Comparison of ENCODE assay signal across 45 mouse cellular contexts in genomic region chr2:181532589-181532988, GRCm38 (mm10). TPM values are rescaled to one million over a fixed set of nuclear protein-coding genes. Genes with fewer than 3 reads are reported as not detected.
"Had no signal": no experiment of that assay in that cellular context is flagged by ENCODE, and none has a peak within 500 bp of the region (broad histone marks: within the 10 kb centered on the region; RNA-seq: fewer than 3 reads in every experiment).

No protein-coding gene starts in this region.

- H3K9me3 ChIP-seq: limb, embryonic 10.5 days; limb, embryonic 15.5 days; liver, embryonic 12.5 days; liver, embryonic 13.5 days; liver, embryonic 15.5 days; midbrain, embryonic 15.5 days had no signal

- H3K27me3 ChIP-seq: limb, embryonic 12.5 days; limb, embryonic 13.5 days; limb, embryonic 15.5 days; liver, embryonic 12.5 days; liver, embryonic 13.5 days; liver, embryonic 15.5 days; lung, embryonic 15.5 days; megakaryocyte, embryonic 14.5 days; midbrain, embryonic 12.5 days; midbrain, embryonic 15.5 days; neural tube, embryonic 12.5 days had no signal

- H3K9ac ChIP-seq: limb, embryonic 12.5 days; limb, embryonic 13.5 days; limb, embryonic 15.5 days; liver, embryonic 12.5 days; liver, embryonic 13.5 days; liver, embryonic 14.5 days; liver, embryonic 15.5 days; liver, postnatal 0 days; lung, embryonic 14.5 days; lung, embryonic 15.5 days; midbrain, embryonic 12.5 days; midbrain, embryonic 15.5 days; neural tube, embryonic 12.5 days had no signal

- H3K4me1 ChIP-seq: limb, embryonic 12.5 days; midbrain, embryonic 10.5 days; neural tube, embryonic 12.5 days had no signal

- DNase-seq: left cerebral cortex, postnatal 4 days; liver; liver, embryonic 13.5 days; liver, postnatal 0 days; lung, adult 18-20 months; lung, adult 2 months; lung, embryonic 14.5 days; lung, postnatal 10 days; lung, postnatal 14 days; lung, postnatal 36 days; lung, postnatal 4 days; midbrain, embryonic 14.5 days had no signal

- H3K27ac ChIP-seq: left cerebral cortex, adult 2 months; limb, embryonic 10.5 days; limb, embryonic 12.5 days; limb, embryonic 13.5 days; limb, embryonic 15.5 days; liver, embryonic 12.5 days; liver, embryonic 13.5 days; liver, embryonic 14.5 days; liver, embryonic 15.5 days; lung, embryonic 15.5 days; macrophage; midbrain, embryonic 10.5 days; midbrain, embryonic 12.5 days; midbrain, embryonic 15.5 days; neural tube, embryonic 12.5 days had no signal

- H3K4me3 ChIP-seq: left cerebral cortex, adult 2 months; limb, embryonic 10.5 days; limb, embryonic 12.5 days; limb, embryonic 13.5 days; limb, embryonic 15.5 days; liver, embryonic 12.5 days; liver, embryonic 13.5 days; liver, embryonic 15.5 days; lung, embryonic 15.5 days; megakaryocyte, embryonic 14.5 days; midbrain, embryonic 10.5 days; midbrain, embryonic 12.5 days; midbrain, embryonic 15.5 days; myocyte; neural tube, embryonic 12.5 days had no signal

- H3K4me2 ChIP-seq: limb, embryonic 12.5 days; limb, embryonic 13.5 days; limb, embryonic 15.5 days; liver, embryonic 11.5 days; liver, embryonic 12.5 days; liver, embryonic 13.5 days; liver, embryonic 15.5 days; lung, embryonic 14.5 days; lung, embryonic 15.5 days; midbrain, embryonic 12.5 days; midbrain, embryonic 15.5 days; neural tube, embryonic 12.5 days had no signal

- ATAC-seq: liver, embryonic 12.5 days; liver, postnatal 0 days; lung, postnatal 0 days; midbrain, embryonic 15.5 days; midbrain, embryonic 16.5 days had no signal

RNA-seq across cellular contexts. Expression of gene Abhd16b, which starts 39.6 kb away (rescaled TPM):
- total RNA-seq: left cerebral cortex, adult 2 months; left cerebral cortex, adult 8-10 months; left cerebral cortex, postnatal 10 days; left cerebral cortex, postnatal 14 days; left cerebral cortex, postnatal 25 days; left cerebral cortex, postnatal 36 days; left cerebral cortex, postnatal 4 days; liver, adult 2 months; megakaryocyte progenitor cell, adult 5-6 weeks; megakaryocyte, adult 5-6 weeks; megakaryocyte-erythroid progenitor cell, adult 5-6 weeks; midbrain, postnatal 0 days; monocyte, adult 5-6 weeks had no signal
- polyA plus RNA-seq: limb, embryonic 12.5 days; limb, embryonic 14.5 days; liver, adult 2 months; liver, embryonic 11.5 days; liver, embryonic 12.5 days; liver, embryonic 15.5 days; liver, embryonic 16.5 days; lung, adult 2 months; macrophage; midbrain, embryonic 10.5 days; midbrain, embryonic 12.5 days; midbrain, embryonic 16.5 days; midbrain, postnatal 0 days; neural tube, embryonic 11.5 days had no signal
